Mouse (Mus musculus) lung, embryonic 14.5 days (tissue): ENCODE data around the gene Olfr697. TPM values are rescaled to one million over a fixed set of nuclear protein-coding genes. Genes with fewer than 3 reads are reported as not detected.
"Not testable (repeated sequence)": the region's sequence is repeated elsewhere in the genome, so short reads cannot be mapped to it uniquely, and the experiment has no call there.

Experiments used
- ATAC-seq: fragments of 200-750 bp; cut with Nextera tagmentation; 2 replicates; pipeline ENCODE4 v1.8.0; 2017; ENCODE audit warnings: mild to moderate bottlenecking, moderate TSS enrichment, moderate library complexity; ENCODE audit not compliant: insufficient read depth
- DNase-seq: peaks from one replicate; pipeline ENCODE4 v3.0.0-alpha.2; 2015
- H3K27ac ChIP-seq: fragments of 300-500 bp; sonication (generic); 2 replicates; pipeline ENCODE4 v1.5.1; 2014; ENCODE audit warnings: low read depth, mild to moderate bottlenecking, moderate library complexity
- H3K27me3 ChIP-seq: fragments of 300-500 bp; sonication (generic); 2 replicates; pipeline ENCODE4 v1.6.1; 2014; ENCODE audit warnings: low read length, control low read depth; ENCODE audit not compliant: insufficient read depth
- H3K36me3 ChIP-seq: fragments of 300-500 bp; sonication (generic); 2 replicates; pipeline ENCODE4 v1.6.1; 2014; ENCODE audit warnings: control low read depth; ENCODE audit not compliant: insufficient read depth
- H3K4me1 ChIP-seq: fragments of 300-500 bp; sonication (generic); 2 replicates; pipeline ENCODE4 v1.6.1; 2014; ENCODE audit warnings: antibody characterized with exemption, control low read depth; ENCODE audit not compliant: insufficient read depth
- H3K4me2 ChIP-seq: fragments of 300-500 bp; sonication (generic); 2 replicates; pipeline ENCODE4 v1.6.1; 2014; ENCODE audit warnings: mild to moderate bottlenecking
- H3K4me3 ChIP-seq: fragments of 300-500 bp; sonication (generic); 2 replicates; pipeline ENCODE4 v1.5.1; 2014; ENCODE audit warnings: low read depth, low read length
- H3K9ac ChIP-seq: fragments of 300-500 bp; sonication (generic); 2 replicates; pipeline ENCODE4 v1.6.1; 2014
- H3K9me3 ChIP-seq: fragments of 300-500 bp; sonication (generic); 2 replicates; pipeline ENCODE4 v1.6.1; 2016; ENCODE audit warnings: low read depth, low read length, control low read depth
- CTCF ChIP-seq: IDR thresholded peaks from 2 replicates; pipeline ENCODE4 v1.5.1; 2016; ENCODE audit warnings: antibody characterized with exemption, low read depth
- WGBS: fragments of 180-500 bp; shearing (Covaris S2); extraction: QIAGEN DNeasy Blood & Tissue Kit; methylation state at CpG from one replicate; pipeline ENCODE4 v1.1.7; 2014; 5-methylcytosine and 5-hydroxymethylcytosine counted together
- polyA plus RNA-seq: library from polyadenylated mRNA; unstranded; fragments of >200 nt; fragmentation: Nextera tagmentation; extraction: Ambion mirVana; gene quantifications from 2 replicates; pipeline ENCODE4 v1.2.1, GENCODE M21; 2014

The Olfr697 gene
- polyA plus RNA-seq: not detected in 2 replicates

- H3K4me1 ChIP-seq: no peaks in the 10 kb centered on the region
- no peak within 1 kb of the TSS for H3K9ac ChIP-seq
- no peaks in the 10 kb centered on the region for H3K27me3 ChIP-seq
- no peak for ATAC-seq
- H3K9me3 ChIP-seq: no peaks in the 10 kb centered on the region
- no peaks in the 10 kb centered on the region for H3K36me3 ChIP-seq
- H3K4me2 ChIP-seq: no peak within 1 kb of the TSS
- TF ChIP-seq CTCF: no peak
- no peak within 1 kb of the TSS for H3K27ac ChIP-seq
- 75% methylated on average over 1 of the region's 1 CpGs for WGBS
- DNase-seq: no peak
- H3K4me3 ChIP-seq: no peak within 1 kb of the TSS
These were observed at the start of gene Olfr697 for GRCm38 (mm10) chr7:106742343-106742742. TSS of gene Olfr697 (minus strand) at chr7:106742443.

GRCm38 (mm10) chr7:106788330-106788729, 46.1 kb upstream of the Olfr697 start:
- no peaks in the 10 kb centered on the region for H3K27me3 ChIP-seq
- no peaks in the 10 kb centered on the region for H3K36me3 ChIP-seq
- no peaks in the 10 kb centered on the region for H3K9me3 ChIP-seq
- ATAC-seq: no peak
- no peak for DNase-seq
- H3K4me2 ChIP-seq: no peak overlapping the region
- no peak overlapping the region for H3K4me3 ChIP-seq
- no peak overlapping the region for H3K27ac ChIP-seq
- no peak for TF ChIP-seq CTCF
- no peaks in the 10 kb centered on the region for H3K4me1 ChIP-seq
- no peak overlapping the region for H3K9ac ChIP-seq

- 85% methylated on average over 2 of the region's 2 CpGs for whole genome bisulfite sequencing
- not testable (repeated sequence) for H3K9ac ChIP-seq, H3K27me3 ChIP-seq, H3K4me1 ChIP-seq, H3K9me3 ChIP-seq, H3K4me3 ChIP-seq, H3K4me2 ChIP-seq, H3K36me3 ChIP-seq, ATAC-seq, H3K27ac ChIP-seq, DNase-seq
These were observed 18.8 kb upstream of the Olfr697 start for GRCm38 (mm10) chr7:106761008-106761407.

- Histone ChIP-seq H3K27ac (no peak overlapping the region), H3K4me1 (no peaks in the 10 kb centered on the region), H3K4me2 (no peak overlapping the region), H3K9me3 (no peaks in the 10 kb centered on the region), H3K36me3 (no peaks in the 10 kb centered on the region), H3K9ac (no peak overlapping the region), H3K4me3 (no peak overlapping the region), H3K27me3 (no peaks in the 10 kb centered on the region)
- ATAC-seq (no peak), DNase-seq (no peak)
- no peak for TF ChIP-seq CTCF
- 88% methylated on average over 2 of the region's 2 CpGs for WGBS
These were observed 16.6 kb upstream of the Olfr697 start for GRCm38 (mm10) chr7:106758800-106759199.

- Histone ChIP-seq H3K36me3 (no peaks in the 10 kb centered on the region), H3K9ac (no peak within 1 kb of the TSS), H3K9me3 (no peaks in the 10 kb centered on the region), H3K4me1 (no peaks in the 10 kb centered on the region), H3K4me3 (no peak within 1 kb of the TSS), H3K4me2 (no peak within 1 kb of the TSS), H3K27ac (no peak within 1 kb of the TSS), H3K27me3 (no peaks in the 10 kb centered on the region)
- ATAC-seq (no peak), DNase-seq (no peak)
- no peak for TF ChIP-seq CTCF
These were observed 13.1 kb upstream of the Olfr697 start, which contains the start of gene Olfr698 for GRCm38 (mm10) chr7:106755297-106755696. TSS of gene Olfr698 (minus strand) at chr7:106755397.

GRCm38 (mm10) chr7:106745811-106746210, 3.6 kb upstream of the Olfr697 start:
- Histone ChIP-seq H3K27ac (no peak overlapping the region), H3K9ac (no peak overlapping the region), H3K4me2 (no peak overlapping the region), H3K9me3 (no peaks in the 10 kb centered on the region), H3K4me3 (no peak overlapping the region), H3K4me1 (no peaks in the 10 kb centered on the region), H3K36me3 (no peaks in the 10 kb centered on the region), H3K27me3 (no peaks in the 10 kb centered on the region)
- 84% methylated on average over 5 of the region's 5 CpGs for WGBS
- no peak for ATAC-seq
- TF ChIP-seq CTCF: no peak
- no peak for DNase-seq

GRCm38 (mm10) chr7:106737028-106737427, 5.2 kb downstream of the Olfr697 start:
- no peak overlapping the region for H3K27ac ChIP-seq
- no peaks in the 10 kb centered on the region for H3K9me3 ChIP-seq
- no peaks in the 10 kb centered on the region for H3K36me3 ChIP-seq
- no peaks in the 10 kb centered on the region for H3K4me1 ChIP-seq
- H3K27me3 ChIP-seq: no peaks in the 10 kb centered on the region
- H3K4me2 ChIP-seq: no peak overlapping the region
- ATAC-seq: no peak
- H3K9ac ChIP-seq: no peak overlapping the region
- H3K4me3 ChIP-seq: no peak overlapping the region
- DNase-seq: no peak
- no peak for TF ChIP-seq CTCF

- 59% methylated on average over 2 of the region's 2 CpGs for WGBS
- no peak for ATAC-seq
These were observed 8.5 kb downstream of the Olfr697 start for GRCm38 (mm10) chr7:106733717-106734116.

GRCm38 (mm10) chr7:106725654-106726053, 16.6 kb downstream of the Olfr697 start:
- not testable (repeated sequence) for H3K27me3 ChIP-seq, H3K4me1 ChIP-seq, H3K9me3 ChIP-seq, H3K9ac ChIP-seq, H3K27ac ChIP-seq, H3K36me3 ChIP-seq, DNase-seq, ATAC-seq, H3K4me2 ChIP-seq, H3K4me3 ChIP-seq
- 74% methylated on average over 2 of the region's 2 CpGs for WGBS

More at GRCm38 (mm10) chr7:106733717-106734116, 8.5 kb downstream of the Olfr697 start:
- no peak overlapping the region for H3K4me3 ChIP-seq
- H3K9ac ChIP-seq: no peak overlapping the region
- H3K9me3 ChIP-seq: no peaks in the 10 kb centered on the region
- no peak for DNase-seq
- no peak for TF ChIP-seq CTCF
- no peak overlapping the region for H3K27ac ChIP-seq
- no peak overlapping the region for H3K4me2 ChIP-seq
- H3K36me3 ChIP-seq: no peaks in the 10 kb centered on the region
- no peaks in the 10 kb centered on the region for H3K27me3 ChIP-seq
- no peaks in the 10 kb centered on the region for H3K4me1 ChIP-seq
